Comparison of ENCODE assay signal across 25 mouse cellular contexts in the genomic region with DNA sequence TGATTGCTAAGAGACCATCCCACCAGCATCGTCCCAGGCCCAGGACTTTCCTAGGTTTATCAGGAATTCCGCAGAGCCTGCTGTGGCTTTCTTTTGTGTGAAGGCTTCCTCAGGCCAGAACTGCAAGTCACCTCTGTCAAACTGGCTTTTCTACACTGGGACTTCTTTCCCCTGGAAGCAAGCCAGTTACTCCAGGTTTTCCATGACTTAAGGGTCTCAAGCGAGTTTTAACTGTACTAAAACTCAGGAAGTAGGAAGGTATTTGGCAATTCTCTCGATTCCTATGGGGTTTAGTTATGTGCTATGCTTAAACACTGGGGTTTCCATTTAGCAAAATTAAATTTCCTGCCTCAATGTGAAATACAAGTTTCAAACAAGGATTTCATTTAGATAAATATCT. TPM values are rescaled to one million over a fixed set of nuclear protein-coding genes. Genes with fewer than 3 reads are reported as not detected.
A peak's percentile ranks its signal among the peaks of the same experiment; 100 is the strongest.
DNase-seq lines count a peak whose midpoint lies in the region; ATAC-seq and TF ChIP-seq lines count a peak whose summit lies in the region.
"Had no signal": no experiment of that assay in that cellular context is flagged by ENCODE, and none has a peak within 500 bp of the region (broad histone marks: within the 10 kb centered on the region; RNA-seq: fewer than 3 reads in every experiment).

No protein-coding gene starts in this region.

- TF ChIP-seq CTCF in heart, postnatal 0 days (IDR thresholded peaks at IDR 0.05; ENCODE audit: low read depth) = no peak

- no peak for TF ChIP-seq POLR2A in limb, embryonic 14.5 days (IDR thresholded peaks at IDR 0.05; ENCODE audit: borderline replicate concordance, extremely low read depth, insufficient read depth, insufficient read length)

- ATAC-seq in heart, postnatal 0 days (ENCODE audit: insufficient read depth, low read depth) = no peak
- no peak for ATAC-seq in heart, embryonic 12.5 days (ENCODE audit: insufficient number of reproducible peaks, low FRiP score)
- ATAC-seq in limb, embryonic 12.5 days (ENCODE audit: insufficient number of reproducible peaks, insufficient read depth, low FRiP score, low TSS enrichment, low read depth) = no peak
- no peak; the same call in 1 of the 2 replicates for ATAC-seq in limb, embryonic 14.5 days (ENCODE audit: low FRiP score, low read depth)
- ATAC-seq: forebrain, embryonic 13.5 days; forebrain, embryonic 16.5 days; hindbrain, postnatal 0 days; inflammation-experienced regulatory T-cells, adult 6 months had no signal

- no peak overlapping the region for H3K27ac ChIP-seq in heart, postnatal 0 days (ENCODE audit: low read depth)
- no peak overlapping the region for H3K27ac ChIP-seq in heart, embryonic 12.5 days (ENCODE audit: poor library complexity, severe bottlenecking)
- 0 out of 2 replicates have a peak overlapping the region, but pooled peaks have one; percentile 29 for H3K27ac ChIP-seq in limb, embryonic 12.5 days
- no peak overlapping the region for H3K27ac ChIP-seq in limb, embryonic 10.5 days
- H3K27ac ChIP-seq in limb, embryonic 14.5 days (replicated peaks; ENCODE audit: low read depth, low read length) = no peak overlapping the region
- H3K27ac ChIP-seq: embryonic facial prominence, embryonic 12.5 days; forebrain, embryonic 13.5 days; heart, embryonic 15.5 days; hindbrain, embryonic 14.5 days; hindbrain, postnatal 0 days had no signal

- no peaks in the 10 kb centered on the region for H3K4me1 ChIP-seq in heart, postnatal 0 days (ENCODE audit: control insufficient read depth, insufficient read depth)
- H3K4me1 ChIP-seq in heart, embryonic 12.5 days (replicated peaks) = no peaks in the 10 kb centered on the region
- H3K4me1 ChIP-seq in limb, embryonic 12.5 days (replicated peaks) = no peaks in the 10 kb centered on the region
- H3K4me1 ChIP-seq in limb, embryonic 10.5 days = no peaks in the 10 kb centered on the region
- no peaks in the 10 kb centered on the region for H3K4me1 ChIP-seq in limb, embryonic 14.5 days (ENCODE audit: control insufficient read depth, insufficient read depth, low read length)
- H3K4me1 ChIP-seq: embryonic facial prominence, embryonic 12.5 days; forebrain, embryonic 13.5 days; heart, embryonic 15.5 days had no signal

- no peak overlapping the region for H3K4me2 ChIP-seq in heart, postnatal 0 days (ENCODE audit: low read depth, low read length)
- no peak overlapping the region for H3K4me2 ChIP-seq in heart, embryonic 12.5 days
- H3K4me2 ChIP-seq in limb, embryonic 12.5 days = no peak overlapping the region
- no peak overlapping the region for H3K4me2 ChIP-seq in limb, embryonic 14.5 days (replicated peaks; ENCODE audit: low read depth, low read length, severe bottlenecking)
- H3K4me2 ChIP-seq: embryonic facial prominence, embryonic 12.5 days; forebrain, embryonic 13.5 days; heart, embryonic 11.5 days; heart, embryonic 15.5 days; hindbrain, embryonic 14.5 days had no signal

- TF ChIP-seq EP300 in heart, postnatal 0 days (IDR thresholded peaks at IDR 0.05; ENCODE audit: low read depth) = no peak

- H3K36me3 ChIP-seq in heart, postnatal 0 days (replicated peaks; ENCODE audit: control insufficient read depth, insufficient read depth, low read length) = no peaks in the 10 kb centered on the region
- H3K36me3 ChIP-seq in heart, embryonic 12.5 days = no peaks in the 10 kb centered on the region
- no peaks in the 10 kb centered on the region for H3K36me3 ChIP-seq in limb, embryonic 12.5 days
- H3K36me3 ChIP-seq in limb, embryonic 10.5 days = no peaks in the 10 kb centered on the region
- H3K36me3 ChIP-seq in limb, embryonic 14.5 days (ENCODE audit: control insufficient read depth, insufficient read depth, low read length) = no peaks in the 10 kb centered on the region
- H3K36me3 ChIP-seq: embryonic facial prominence, embryonic 12.5 days; heart, embryonic 15.5 days had no signal

- H3K9ac ChIP-seq in heart, postnatal 0 days (replicated peaks; ENCODE audit: low read depth, low read length) = no peak overlapping the region
- H3K9ac ChIP-seq in heart, embryonic 12.5 days = no peak overlapping the region
- H3K9ac ChIP-seq in limb, embryonic 12.5 days (replicated peaks) = no peak overlapping the region
- H3K9ac ChIP-seq in limb, embryonic 14.5 days (ENCODE audit: low read depth, low read length, severe bottlenecking) = no peak overlapping the region
- H3K9ac ChIP-seq: embryonic facial prominence, embryonic 12.5 days; forebrain, embryonic 13.5 days; heart, embryonic 15.5 days; hindbrain, embryonic 14.5 days had no signal

- no peaks in the 10 kb centered on the region for H3K27me3 ChIP-seq in heart, postnatal 0 days (ENCODE audit: control insufficient read depth, insufficient read depth, low read length)
- H3K27me3 ChIP-seq in heart, embryonic 12.5 days (replicated peaks) = no peaks in the 10 kb centered on the region
- H3K27me3 ChIP-seq in limb, embryonic 12.5 days = no peaks in the 10 kb centered on the region
- peaks cover 5% of the 10 kb centered on the region; the same call in 1 of the 2 replicates for H3K27me3 ChIP-seq in limb, embryonic 10.5 days (ENCODE audit: low read depth, poor library complexity, severe bottlenecking)
- H3K27me3 ChIP-seq in limb, embryonic 14.5 days (ENCODE audit: control insufficient read depth, insufficient read depth, low read length) = no peaks in the 10 kb centered on the region
- H3K27me3 ChIP-seq: embryonic facial prominence, embryonic 12.5 days; forebrain, embryonic 13.5 days; heart, embryonic 15.5 days had no signal

- DNase-seq in heart, postnatal 0 days (ENCODE audit: low spot score) = peak; percentile 8
- DNase-seq in limb, embryonic 10.5 days (ENCODE audit: low spot score) = no peak
- DNase-seq in lung, postnatal 36 days = peak; percentile 8
- DNase-seq in lung, postnatal 25 days (ENCODE audit: low spot score) = no peak
- peak; percentile 64 for DNase-seq in limb, embryonic 14.5 days (ENCODE audit: low spot score)
- no peak for DNase-seq in B cell, adult 2 months
- DNase-seq: adrenal gland, postnatal 10 days; adrenal gland, postnatal 36 days; cerebellum, adult 18-20 months; cerebellum, adult 9-10 months; cerebellum, postnatal 14 days; gastrocnemius, postnatal 10 days; gastrocnemius, postnatal 36 days; heart, postnatal 4 days had no signal

- 48% methylated on average over 4 of the region's 4 CpGs for WGBS in heart, postnatal 0 days
- 35% methylated on average over 4 of the region's 4 CpGs for WGBS in heart, embryonic 12.5 days
- 50% methylated on average over 4 of the region's 4 CpGs for WGBS in limb, embryonic 12.5 days
- WGBS in limb, embryonic 10.5 days = 62% methylated on average over 4 of the region's 4 CpGs
- WGBS in limb, embryonic 14.5 days = 38% methylated on average over 4 of the region's 4 CpGs

- no peaks in the 10 kb centered on the region for H3K9me3 ChIP-seq in heart, postnatal 0 days (replicated peaks; ENCODE audit: control insufficient read depth, low read length)
- no peaks in the 10 kb centered on the region for H3K9me3 ChIP-seq in heart, embryonic 12.5 days (replicated peaks)
- no peaks in the 10 kb centered on the region for H3K9me3 ChIP-seq in limb, embryonic 12.5 days
- no peaks in the 10 kb centered on the region for H3K9me3 ChIP-seq in limb, embryonic 10.5 days (replicated peaks)
- no peaks in the 10 kb centered on the region for H3K9me3 ChIP-seq in limb, embryonic 14.5 days (ENCODE audit: control insufficient read depth, low read length)
- H3K9me3 ChIP-seq: embryonic facial prominence, embryonic 12.5 days; forebrain, embryonic 13.5 days; heart, embryonic 15.5 days had no signal

- H3K4me3 ChIP-seq in heart, postnatal 0 days (ENCODE audit: low read depth, low read length) = no peak overlapping the region
- no peak overlapping the region for H3K4me3 ChIP-seq in heart, embryonic 12.5 days
- H3K4me3 ChIP-seq in limb, embryonic 12.5 days (replicated peaks) = no peak overlapping the region
- H3K4me3 ChIP-seq in limb, embryonic 10.5 days = no peak overlapping the region
- no peak overlapping the region for H3K4me3 ChIP-seq in limb, embryonic 14.5 days (replicated peaks; ENCODE audit: low read length)
- H3K4me3 ChIP-seq: embryonic facial prominence, embryonic 12.5 days; erythroblast, embryonic 14.5 days; forebrain, embryonic 13.5 days; heart, embryonic 15.5 days had no signal

RNA-seq across cellular contexts. Expression of a gene that starts 57.9 kb away (rescaled TPM):
- 6.0 and 11.5 TPM in 2 replicates for total RNA-seq in heart, postnatal 0 days (2014; rRNA removed; ENCODE audit: low replicate concordance)
- 2.4 and 2.9 TPM in 2 replicates for polyA plus RNA-seq in heart, postnatal 0 days (2015; fragmentation: Nextera tagmentation; extraction: Ambion mirVana)
- 7.9 and 8.2 TPM in 2 replicates for polyA plus RNA-seq in heart, embryonic 12.5 days (2016; fragmentation: Nextera tagmentation; extraction: Ambion mirVana)
- polyA plus RNA-seq in limb, embryonic 12.5 days (2016; fragmentation: Nextera tagmentation; extraction: Ambion mirVana) = 13.4 and 13.9 TPM in 2 replicates
- polyA plus RNA-seq in limb, embryonic 10.5 days (2016; fragmentation: Nextera tagmentation; extraction: Ambion mirVana) = 18.9 and 19.5 TPM in 2 replicates
- 10.7 and 12.9 TPM in 2 replicates for polyA plus RNA-seq in limb, embryonic 14.5 days (2012; rRNA removed)
- 15.7 and 19.1 TPM in 2 replicates for polyA plus RNA-seq in limb, embryonic 14.5 days (2014; fragmentation: Nextera tagmentation; extraction: Ambion mirVana)

Comparison
In these comparisons a context has a peak if more than half of its experiments do, and no peak if none do; other contexts are left out.
1. DNase-seq: peak in heart, postnatal 0 days (single experiment), lung, postnatal 36 days (single experiment) and limb, embryonic 14.5 days (single experiment); none in limb, embryonic 10.5 days (single experiment), lung, postnatal 25 days (single experiment) and B cell, adult 2 months (0 of 2).